Mouse (Mus musculus): ENCODE measurements at regions not wholly inside any gene's neighbourhood (a gene's known extent, or its start where the extent isn't known, plus 50 kb on each side); places are given as distances from the start of the nearest gene placed in this dataset.
"Not testable (repeated sequence)": the region's sequence is repeated elsewhere in the genome, so short reads cannot be mapped to it uniquely, and the experiment has no call there.

DNA sequence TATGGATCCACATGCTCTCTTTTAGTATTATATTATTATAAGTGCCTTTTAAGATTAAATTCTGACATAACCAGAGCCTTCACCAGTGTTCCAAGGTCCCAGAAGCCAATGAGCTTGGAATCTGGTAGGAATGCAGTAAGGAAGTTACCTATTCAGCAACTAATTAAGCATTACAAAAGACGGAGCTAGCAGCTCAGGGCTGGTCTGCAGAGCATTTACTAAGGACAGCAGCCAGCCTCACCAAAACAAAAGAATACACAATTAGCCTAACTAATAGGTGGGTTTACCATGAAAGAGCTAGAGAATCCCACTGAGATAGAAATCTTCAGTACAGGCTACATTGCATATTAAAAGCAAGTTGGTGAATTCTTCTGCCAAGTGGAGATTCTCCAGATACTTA, 164.1 kb downstream of the Rdh14 start:
- ATAC-seq (replicated peaks in 1 of 2; ENCODE audit: insufficient read depth in 1 of 2, low FRiP score in 2 of 2, low TSS enrichment in 1 of 2, low read depth in 1 of 2, poor library complexity in 2 of 2, severe bottlenecking in 2 of 2) = not testable (repeated sequence)

DNA sequence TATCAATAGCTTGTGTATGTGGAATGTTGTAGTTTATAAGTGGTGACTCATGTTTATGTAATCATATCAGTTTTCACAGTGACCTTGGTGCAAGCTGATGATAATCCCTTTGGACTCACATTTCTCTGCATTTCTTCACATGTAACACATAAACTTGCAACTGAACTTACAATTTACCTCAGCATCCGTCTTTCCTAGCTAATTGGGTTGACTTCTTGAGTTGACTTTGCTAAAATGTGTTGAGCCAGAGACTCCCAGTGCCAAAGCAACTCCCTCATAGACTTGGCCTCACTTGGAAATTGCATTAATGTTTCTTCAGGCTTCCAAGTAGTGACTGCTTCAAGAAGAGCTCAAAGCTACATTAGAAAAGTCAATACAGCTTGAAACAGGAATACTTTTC, 172.4 kb downstream of the Rdh14 start:
- ATAC-seq (replicated peaks in 1 of 2; ENCODE audit: insufficient read depth in 1 of 2, low FRiP score in 2 of 2, low TSS enrichment in 1 of 2, low read depth in 1 of 2, poor library complexity in 2 of 2, severe bottlenecking in 2 of 2) = no peak

DNA sequence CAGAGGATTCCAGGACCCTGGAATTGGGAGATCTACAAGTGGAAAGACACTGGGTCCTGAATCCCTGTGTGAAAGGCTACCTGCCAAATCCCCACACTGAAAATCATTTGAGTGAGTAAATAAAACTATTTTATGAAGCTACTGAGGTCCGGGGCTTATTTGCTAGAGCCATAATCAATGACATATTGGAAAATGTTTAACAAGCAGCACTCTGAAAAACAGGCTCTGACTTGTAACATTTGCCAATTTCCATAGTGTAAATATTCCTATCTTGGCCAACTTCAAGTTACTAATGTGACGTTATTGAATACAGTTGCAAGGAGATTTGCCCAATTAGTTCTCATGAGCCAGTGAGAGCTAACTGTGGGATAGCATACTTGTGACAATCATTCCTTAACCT, 177.3 kb downstream of the Rdh14 start:
- ATAC-seq (replicated peaks in 1 of 2; ENCODE audit: insufficient read depth in 1 of 2, low FRiP score in 2 of 2, low TSS enrichment in 1 of 2, low read depth in 1 of 2, poor library complexity in 2 of 2, severe bottlenecking in 2 of 2) = no peak

DNA sequence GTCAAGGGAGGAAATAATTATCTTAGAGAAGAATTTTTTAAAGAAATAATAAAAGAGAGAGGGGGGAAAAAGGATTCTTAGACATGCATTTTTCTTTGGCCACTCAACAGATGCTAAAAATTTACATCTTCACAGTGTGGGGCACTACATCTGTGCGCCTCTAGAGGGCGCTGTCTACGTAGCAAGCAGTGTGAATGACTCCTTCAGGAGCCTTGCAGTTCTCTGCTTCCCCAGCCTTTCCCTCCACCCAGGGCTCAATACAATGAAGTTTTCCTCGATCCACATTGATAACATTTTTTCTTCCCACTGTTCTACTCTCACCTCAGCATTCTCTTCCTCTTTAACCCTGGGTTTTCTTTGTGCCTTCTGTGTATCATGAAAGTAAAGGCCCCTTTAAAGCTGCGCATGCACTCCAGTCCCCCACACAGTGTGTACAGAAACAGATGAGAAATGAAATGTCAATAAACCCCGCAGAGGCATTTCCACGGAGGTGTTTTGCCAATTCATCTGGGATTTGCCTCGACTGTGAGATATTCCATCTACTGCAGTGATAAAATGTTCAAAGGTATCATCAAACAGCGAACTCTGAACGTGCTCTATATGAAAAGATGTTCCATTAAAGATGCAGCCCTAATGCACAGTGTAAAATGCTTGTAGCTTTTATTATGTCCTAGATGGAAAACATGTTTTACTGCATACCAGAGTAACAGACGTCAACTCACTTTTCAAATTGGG, 181.2 kb downstream of the Rdh14 start:
- no peak for ATAC-seq (replicated peaks in 1 of 2; ENCODE audit: insufficient read depth in 1 of 2, low FRiP score in 2 of 2, low TSS enrichment in 1 of 2, low read depth in 1 of 2, poor library complexity in 2 of 2, severe bottlenecking in 2 of 2)

DNA sequence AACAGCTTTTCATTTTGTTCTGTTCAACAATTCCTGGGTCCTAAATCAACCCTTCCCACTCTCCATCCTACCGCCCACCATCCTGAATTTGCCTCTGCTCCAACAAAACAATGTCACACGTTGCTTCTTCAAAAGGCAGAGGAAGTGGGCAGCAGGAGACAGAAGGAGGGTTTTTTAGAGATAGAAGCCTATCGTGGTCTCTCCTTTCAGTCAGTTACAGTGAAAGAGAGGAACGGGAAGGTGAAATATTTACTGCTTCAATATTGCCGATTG, 181.7 kb downstream of the Rdh14 start:
- ATAC-seq (replicated peaks in 1 of 2; ENCODE audit: insufficient read depth in 1 of 2, low FRiP score in 2 of 2, low TSS enrichment in 1 of 2, low read depth in 1 of 2, poor library complexity in 2 of 2, severe bottlenecking in 2 of 2) = no peak

GRCm38 (mm10) chr12:10573381-10573780, 182.8 kb downstream of the Rdh14 start:
- ATAC-seq (replicated peaks in 1 of 2; ENCODE audit: insufficient read depth in 1 of 2, low FRiP score in 2 of 2, low TSS enrichment in 1 of 2, low read depth in 1 of 2, poor library complexity in 2 of 2, severe bottlenecking in 2 of 2) = no peak

GRCm38 (mm10) chr12:10582840-10583614, 192.5 kb downstream of the Rdh14 start:
- no peak for ATAC-seq (replicated peaks in 1 of 2; ENCODE audit: insufficient read depth in 1 of 2, low FRiP score in 2 of 2, low TSS enrichment in 1 of 2, low read depth in 1 of 2, poor library complexity in 2 of 2, severe bottlenecking in 2 of 2)

GRCm38 (mm10) chr12:10584026-10584425, 193.5 kb downstream of the Rdh14 start:
- ATAC-seq (replicated peaks in 1 of 2; ENCODE audit: insufficient read depth in 1 of 2, low FRiP score in 2 of 2, low TSS enrichment in 1 of 2, low read depth in 1 of 2, poor library complexity in 2 of 2, severe bottlenecking in 2 of 2) = no peak

DNA sequence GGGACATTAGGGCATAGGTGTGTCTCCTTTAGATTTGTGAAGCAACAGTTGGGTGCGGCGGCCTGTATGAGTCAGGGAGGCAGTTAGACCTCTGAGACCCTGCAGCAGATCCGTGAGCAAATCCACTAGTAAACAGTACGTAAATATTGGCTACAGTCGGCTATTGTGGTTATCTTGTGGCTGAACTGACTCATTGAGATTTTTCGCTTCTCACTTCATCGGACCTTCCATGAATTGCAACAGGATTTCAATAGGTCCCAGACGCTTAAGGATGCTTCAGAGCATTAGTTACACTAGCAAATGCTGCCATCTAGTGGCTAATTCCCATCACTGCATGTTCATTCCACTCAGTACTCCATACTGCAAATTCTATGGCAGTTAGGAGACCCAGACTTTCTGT, 199.0 kb downstream of the Rdh14 start:
- ATAC-seq (replicated peaks in 1 of 2; ENCODE audit: insufficient read depth in 1 of 2, low FRiP score in 2 of 2, low TSS enrichment in 1 of 2, low read depth in 1 of 2, poor library complexity in 2 of 2, severe bottlenecking in 2 of 2) = peak; percentile 76 to 80; a peak in 2 of 4 replicates

DNA sequence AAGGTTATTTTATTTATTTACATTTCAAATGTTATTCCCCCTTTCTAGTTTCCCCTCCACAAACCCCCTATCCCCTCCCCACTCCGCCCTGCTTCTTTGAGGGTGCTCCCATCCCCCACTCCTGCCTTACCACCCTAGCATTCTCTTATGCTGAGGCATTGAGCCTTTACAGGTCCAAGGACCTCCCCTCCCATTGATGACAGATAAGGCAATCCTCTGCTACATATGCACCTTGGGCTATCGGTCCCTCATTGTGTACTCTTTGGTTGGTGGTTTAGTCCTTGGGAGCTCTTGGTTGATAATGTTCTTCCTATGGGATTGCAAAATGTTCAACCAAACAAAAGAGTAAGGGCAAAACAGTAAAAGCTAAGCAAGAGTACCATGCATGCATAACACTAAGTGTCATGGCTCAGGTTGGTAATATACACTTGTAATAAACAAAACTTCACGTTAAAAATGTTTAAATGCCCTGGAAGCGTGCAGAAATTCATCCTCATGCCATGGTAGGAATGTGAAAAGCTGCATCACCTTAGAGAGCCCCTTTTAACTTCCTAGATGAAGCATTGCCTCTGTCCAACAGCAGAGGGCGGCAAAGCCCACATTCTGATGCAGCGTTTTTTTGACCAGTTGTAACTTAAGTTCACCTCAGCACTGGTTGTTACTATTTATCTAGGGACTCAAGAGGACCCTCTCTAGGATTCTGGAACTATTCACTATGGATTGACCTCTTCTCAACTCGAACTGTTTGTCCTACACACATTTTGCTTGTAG, 207.6 kb downstream of the Rdh14 start:
- peak in 1 of 2 experiments; percentile 73; a peak in 3 of 4 replicates for ATAC-seq (replicated peaks in 1 of 2; ENCODE audit: insufficient read depth in 1 of 2, low FRiP score in 2 of 2, low TSS enrichment in 1 of 2, low read depth in 1 of 2, poor library complexity in 2 of 2, severe bottlenecking in 2 of 2)

GRCm38 (mm10) chr12:10600111-10600510, 209.5 kb downstream of the Rdh14 start:
- no peak for ATAC-seq (replicated peaks in 1 of 2; ENCODE audit: insufficient read depth in 1 of 2, low FRiP score in 2 of 2, low TSS enrichment in 1 of 2, low read depth in 1 of 2, poor library complexity in 2 of 2, severe bottlenecking in 2 of 2)

- no peak for ATAC-seq (replicated peaks in 1 of 2; ENCODE audit: insufficient read depth in 1 of 2, low FRiP score in 2 of 2, low TSS enrichment in 1 of 2, low read depth in 1 of 2, poor library complexity in 2 of 2, severe bottlenecking in 2 of 2)
Measured at GRCm38 (mm10) chr12:10618319-10618718, 227.7 kb downstream of the Rdh14 start.

- ATAC-seq (replicated peaks in 1 of 2; ENCODE audit: insufficient read depth in 1 of 2, low FRiP score in 2 of 2, low TSS enrichment in 1 of 2, low read depth in 1 of 2, poor library complexity in 2 of 2, severe bottlenecking in 2 of 2) = no peak
Measured at GRCm38 (mm10) chr12:10620541-10620940, 230.0 kb downstream of the Rdh14 start.

- ATAC-seq (replicated peaks in 1 of 2; ENCODE audit: insufficient read depth in 1 of 2, low FRiP score in 2 of 2, low TSS enrichment in 1 of 2, low read depth in 1 of 2, poor library complexity in 2 of 2, severe bottlenecking in 2 of 2) = no peak
Measured at GRCm38 (mm10) chr12:10638591-10638990, 248.0 kb downstream of the Rdh14 start.

DNA sequence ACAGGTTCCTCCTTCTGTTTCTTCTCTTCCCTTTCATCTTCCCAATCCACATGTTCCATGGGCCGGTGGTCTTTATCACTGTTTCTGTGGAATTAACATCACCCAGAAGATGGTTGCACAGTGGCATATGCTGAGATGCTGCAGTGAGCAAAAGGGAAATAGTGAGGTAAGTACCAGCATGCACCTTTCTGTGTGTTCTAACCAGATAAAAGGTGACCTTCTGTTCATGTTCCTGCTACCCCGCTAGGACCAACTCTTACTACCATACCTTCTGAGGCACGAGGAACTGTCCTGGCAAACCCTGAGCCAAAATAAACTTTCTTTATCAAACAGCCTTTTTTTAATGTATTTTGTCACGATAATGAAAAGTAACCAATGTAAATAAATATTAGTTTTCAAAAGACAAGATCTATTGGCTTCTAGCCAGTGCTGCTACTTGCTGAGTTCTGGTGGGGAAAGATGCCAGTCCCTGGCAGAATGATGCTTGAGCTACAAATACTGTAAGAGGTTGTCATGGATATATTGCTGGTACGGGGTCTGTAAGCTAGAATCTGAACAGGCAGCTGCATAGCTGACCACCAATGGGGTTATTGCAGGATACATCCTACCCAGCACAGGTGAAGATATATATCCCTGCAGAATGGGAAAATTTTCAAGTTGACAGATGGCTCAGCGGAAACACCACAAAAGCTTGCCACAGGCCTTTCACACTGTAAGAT, 264.1 kb downstream of the Rdh14 start:
- ATAC-seq (replicated peaks in 1 of 2; ENCODE audit: insufficient read depth in 1 of 2, low FRiP score in 2 of 2, low TSS enrichment in 1 of 2, low read depth in 1 of 2, poor library complexity in 2 of 2, severe bottlenecking in 2 of 2) = no peak

DNA sequence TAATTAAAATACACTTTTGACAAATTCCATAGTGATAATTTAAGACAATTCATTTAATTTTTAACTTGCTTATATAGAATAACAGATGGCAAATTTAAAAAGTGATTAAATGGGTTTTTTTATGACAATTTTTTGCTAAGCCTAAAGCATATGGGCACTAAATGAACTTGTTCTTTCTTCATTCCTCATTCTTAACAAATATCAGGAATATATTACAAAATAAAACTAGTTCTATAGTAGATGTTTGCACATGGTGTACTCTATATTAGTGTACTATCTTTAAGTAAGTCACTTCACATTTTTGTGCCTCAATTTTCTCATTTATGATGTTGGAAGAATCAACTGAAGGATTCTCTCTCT, 264.6 kb downstream of the Rdh14 start:
- no peak for ATAC-seq (replicated peaks in 1 of 2; ENCODE audit: insufficient read depth in 1 of 2, low FRiP score in 2 of 2, low TSS enrichment in 1 of 2, low read depth in 1 of 2, poor library complexity in 2 of 2, severe bottlenecking in 2 of 2)

- no peak for ATAC-seq (replicated peaks in 1 of 2; ENCODE audit: insufficient read depth in 1 of 2, low FRiP score in 2 of 2, low TSS enrichment in 1 of 2, low read depth in 1 of 2, poor library complexity in 2 of 2, severe bottlenecking in 2 of 2)
Measured at GRCm38 (mm10) chr12:10658826-10659225, 268.3 kb downstream of the Rdh14 start.

- ATAC-seq (replicated peaks in 1 of 2; ENCODE audit: insufficient read depth in 1 of 2, low FRiP score in 2 of 2, low TSS enrichment in 1 of 2, low read depth in 1 of 2, poor library complexity in 2 of 2, severe bottlenecking in 2 of 2) = no peak
Measured at GRCm38 (mm10) chr12:10686747-10687146, 296.2 kb downstream of the Rdh14 start.
